Mouse (Mus musculus): ENCODE measurements around the gene Serpina3a.

DNA sequence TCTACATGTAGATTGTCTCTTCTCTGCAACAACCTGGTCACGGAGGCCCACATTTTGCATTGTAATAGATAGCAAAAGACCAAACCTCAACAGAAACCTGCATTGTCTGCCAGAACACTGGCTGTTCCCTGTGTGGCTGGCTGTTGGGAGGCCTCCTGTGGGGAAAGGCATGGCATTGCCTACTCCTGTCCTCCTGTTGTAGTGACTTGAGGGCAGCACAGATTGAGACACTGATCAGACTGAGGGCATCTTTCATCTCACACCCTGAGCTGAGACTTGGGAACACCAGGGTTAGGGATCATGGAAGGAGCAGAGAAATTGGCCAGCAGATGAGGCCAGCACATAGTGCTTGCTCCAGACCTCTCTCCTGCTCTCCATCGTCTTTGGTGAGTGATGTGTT, 25.7 kb downstream of the Serpina3a start:
- TF ChIP-seq CTCF (IDR thresholded peaks at IDR 0.05; ENCODE audit: control insufficient read depth, insufficient read depth, insufficient read length): no peak
- TF ChIP-seq MYOG (IDR thresholded peaks at IDR 0.05; ENCODE audit: control insufficient read depth, extremely low read depth, insufficient read length): no peak
- no peak for TF ChIP-seq USF1 (IDR thresholded peaks at IDR 0.05; ENCODE audit: low read depth)
